Mouse (Mus musculus) lung, embryonic 15.5 days (tissue): ENCODE results near the gene Hspa1l. TPM values are rescaled to one million over a fixed set of nuclear protein-coding genes. Genes with fewer than 3 reads are reported as not detected.
"Not testable (repeated sequence)": the region's sequence is repeated elsewhere in the genome, so short reads cannot be mapped to it uniquely, and the experiment has no call there.

Experiments used
- ATAC-seq: fragments of 200-750 bp; cut with Nextera tagmentation; 2 replicates; pipeline ENCODE4 v1.8.0; 2017; ENCODE audit warnings: moderate number of reproducible peaks, borderline replicate concordance; ENCODE audit not compliant: low FRiP score, low TSS enrichment; ENCODE audit errors: extremely low read depth
- H3K27ac ChIP-seq: fragments of 300-500 bp; sonication (generic); 2 replicates; pipeline ENCODE4 v1.5.1; 2015; ENCODE audit warnings: moderate library complexity, mild to moderate bottlenecking, inconsistent platforms
- H3K27me3 ChIP-seq: fragments of 300-500 bp; sonication (generic); 2 replicates; pipeline ENCODE4 v1.6.1; 2015; ENCODE audit warnings: inconsistent platforms
- H3K36me3 ChIP-seq: fragments of 300-500 bp; sonication (generic); 2 replicates; pipeline ENCODE4 v1.6.1; 2015; ENCODE audit warnings: inconsistent platforms
- H3K4me1 ChIP-seq: fragments of 300-500 bp; sonication (generic); 2 replicates; pipeline ENCODE4 v1.6.1; 2015; ENCODE audit warnings: inconsistent platforms
- H3K4me2 ChIP-seq: fragments of 300-500 bp; sonication (generic); 2 replicates; pipeline ENCODE4 v1.6.1; 2015; ENCODE audit warnings: inconsistent platforms, mild to moderate bottlenecking, moderate library complexity
- H3K4me3 ChIP-seq: fragments of 300-500 bp; sonication (generic); 2 replicates; pipeline ENCODE4 v1.5.1; 2015; ENCODE audit warnings: mild to moderate bottlenecking, inconsistent platforms
- H3K9ac ChIP-seq: fragments of 300-500 bp; sonication (generic); 2 replicates; pipeline ENCODE4 v1.6.1; 2015; ENCODE audit warnings: inconsistent platforms
- H3K9me3 ChIP-seq: fragments of 300-500 bp; sonication (generic); 2 replicates; pipeline ENCODE4 v1.6.1; 2016; ENCODE audit warnings: inconsistent platforms
- WGBS: fragments of 180-500 bp; shearing (Covaris S2); methylation state at CpG from one replicate; pipeline ENCODE4 v1.1.7; 2015; 5-methylcytosine and 5-hydroxymethylcytosine counted together
- polyA plus RNA-seq: library from polyadenylated mRNA; unstranded; fragments of >200 nt; fragmentation: Nextera tagmentation; extraction: Ambion mirVana; gene quantifications from 2 replicates; pipeline ENCODE4 v1.2.1, GENCODE M21; 2015

The Hspa1l gene
- polyA plus RNA-seq, 1 experiment from 2014 or later, result 0.45 TPM

- Histone ChIP-seq H3K4me1 (peaks cover 13% of the 10 kb centered on the region), H3K27ac (no peak overlapping the region), H3K36me3 (peaks cover 18% of the 10 kb centered on the region), H3K4me3 (no peak overlapping the region; the same call in 1 of the 2 replicates), H3K4me2 (peak overlapping the region; percentile 79), H3K9ac (no peak overlapping the region), H3K27me3 (peaks cover 10% of the 10 kb centered on the region), H3K9me3 (no peaks in the 10 kb centered on the region)
- WGBS, result 82% methylated on average over 3 of the region's 3 CpGs
- no peak; the same call in 1 of the 2 replicates for ATAC-seq
Observed at GRCm38 (mm10) chr17:34953258-34953657, 19.2 kb upstream of the Hspa1l start.

GRCm38 (mm10) chr17:34953904-34954303, 18.6 kb upstream of the Hspa1l start:
- H3K27me3 ChIP-seq, result peaks cover 10% of the 10 kb centered on the region
- H3K4me3 ChIP-seq, result no peak overlapping the region
- no peaks in the 10 kb centered on the region for H3K9me3 ChIP-seq
- no peak for ATAC-seq
- H3K36me3 ChIP-seq, result peaks cover 18% of the 10 kb centered on the region
- WGBS, result 89% methylated on average over 4 of the region's 4 CpGs
- no peak overlapping the region for H3K27ac ChIP-seq
- no peak overlapping the region for H3K4me2 ChIP-seq
- H3K9ac ChIP-seq, result no peak overlapping the region
- peaks cover 13% of the 10 kb centered on the region for H3K4me1 ChIP-seq

- H3K4me2 ChIP-seq, result no peak overlapping the region
- H3K36me3 ChIP-seq, result peaks cover 13% of the 10 kb centered on the region
- no peak overlapping the region for H3K9ac ChIP-seq
- ATAC-seq, result no peak
- peaks cover 10% of the 10 kb centered on the region for H3K27me3 ChIP-seq
- WGBS, result 86% methylated on average over 4 of the region's 4 CpGs
- no peak overlapping the region for H3K4me3 ChIP-seq
- no peaks in the 10 kb centered on the region for H3K9me3 ChIP-seq
- peaks cover 11% of the 10 kb centered on the region for H3K4me1 ChIP-seq
- H3K27ac ChIP-seq, result no peak overlapping the region
Observed at GRCm38 (mm10) chr17:34954831-34955230, 17.7 kb upstream of the Hspa1l start.

- Histone ChIP-seq H3K27me3 (peaks cover 10% of the 10 kb centered on the region), H3K4me3 (no peak overlapping the region), H3K9ac (no peak overlapping the region), H3K36me3 (peaks cover 3% of the 10 kb centered on the region), H3K9me3 (no peaks in the 10 kb centered on the region), H3K4me1 (peaks cover 13% of the 10 kb centered on the region), H3K27ac (no peak overlapping the region), H3K4me2 (no peak overlapping the region)
- 68% methylated on average over 3 of the region's 3 CpGs for WGBS
- no peak for ATAC-seq
Observed at GRCm38 (mm10) chr17:34955884-34956283, 16.6 kb upstream of the Hspa1l start.

- H3K9me3 ChIP-seq, result no peaks in the 10 kb centered on the region
- ATAC-seq, result no peak
- H3K4me3 ChIP-seq, result no peak overlapping the region
- no peak overlapping the region for H3K9ac ChIP-seq
- H3K4me2 ChIP-seq, result no peak overlapping the region
- peaks cover 11% of the 10 kb centered on the region for H3K4me1 ChIP-seq
- WGBS, result 27% methylated on average over 1 of the region's 1 CpGs
- H3K27me3 ChIP-seq, result peaks cover 10% of the 10 kb centered on the region
- H3K27ac ChIP-seq, result no peak overlapping the region
- H3K36me3 ChIP-seq, result no peaks in the 10 kb centered on the region
Observed at GRCm38 (mm10) chr17:34956340-34956739, 16.2 kb upstream of the Hspa1l start.

GRCm38 (mm10) chr17:34957291-34957690, 15.2 kb upstream of the Hspa1l start:
- H3K9me3 ChIP-seq, H3K27ac ChIP-seq, H3K4me3 ChIP-seq, H3K27me3 ChIP-seq, H3K36me3 ChIP-seq, ATAC-seq, H3K9ac ChIP-seq: not testable (repeated sequence)
- Histone ChIP-seq H3K4me1 (peaks cover 11% of the 10 kb centered on the region), H3K4me2 (peak overlapping the region; percentile 13; the same call in 1 of the 2 replicates)
- 10% methylated on average over 33 of the region's 40 CpGs for WGBS

GRCm38 (mm10) chr17:34957966-34958365, 14.5 kb upstream of the Hspa1l start:
- not testable (repeated sequence) for H3K9me3 ChIP-seq, H3K4me3 ChIP-seq, H3K36me3 ChIP-seq, H3K27ac ChIP-seq, H3K9ac ChIP-seq, H3K4me2 ChIP-seq, ATAC-seq, H3K27me3 ChIP-seq
- 22% methylated on average over 29 of the region's 40 CpGs for WGBS
- H3K4me1 ChIP-seq, result peaks cover 11% of the 10 kb centered on the region

GRCm38 (mm10) chr17:34958734-34959129, 13.8 kb upstream of the Hspa1l start:
- Histone ChIP-seq H3K4me1 (peaks cover 11% of the 10 kb centered on the region), H3K4me3 (peak overlapping the region; percentile 58), H3K4me2 (peak overlapping the region; percentile 74)
- H3K9ac ChIP-seq, H3K27me3 ChIP-seq, H3K9me3 ChIP-seq, H3K36me3 ChIP-seq, H3K27ac ChIP-seq: not testable (repeated sequence)
- WGBS, result under 1% methylated on average over 25 of the region's 47 CpGs
- ATAC-seq, result peak; percentile 8; the same call in 1 of the 2 replicates

- not testable (repeated sequence) for H3K36me3 ChIP-seq, H3K9me3 ChIP-seq, H3K27me3 ChIP-seq
- H3K4me1 ChIP-seq, result peaks cover 11% of the 10 kb centered on the region
- 1% methylated on average over 29 of the region's 32 CpGs for WGBS
- H3K9ac ChIP-seq, result peak within 1 kb of the TSS; percentile 71
- peak within 1 kb of the TSS; percentile 74 for H3K4me2 ChIP-seq
- H3K27ac ChIP-seq, result peak within 1 kb of the TSS; percentile 99
- ATAC-seq, result peak; percentile 96
- H3K4me3 ChIP-seq, result peak within 1 kb of the TSS; percentile 58
Observed at GRCm38 (mm10) chr17:34959130-34959778, 13.2 kb upstream of the Hspa1l start, which contains the start of gene Hspa1b. TSS of gene Hspa1b (minus strand) at chr17:34959238.

- ATAC-seq, result peak; percentile 23; the same call in 1 of the 2 replicates
- Histone ChIP-seq H3K4me3 (peak overlapping the region; percentile 58), H3K4me1 (peaks cover 11% of the 10 kb centered on the region), H3K4me2 (peak overlapping the region; percentile 74), H3K36me3 (no peaks in the 10 kb centered on the region), H3K27ac (peak overlapping the region; percentile 99), H3K9ac (peak overlapping the region; percentile 71), H3K27me3 (peaks cover 10% of the 10 kb centered on the region), H3K9me3 (no peaks in the 10 kb centered on the region)
- 11% methylated on average over 12 of the region's 12 CpGs for WGBS
Observed at GRCm38 (mm10) chr17:34959881-34960515, 12.5 kb upstream of the Hspa1l start.

GRCm38 (mm10) chr17:34960702-34961493, 11.6 kb upstream of the Hspa1l start:
- Histone ChIP-seq H3K27me3 (peaks cover 6% of the 10 kb centered on the region), H3K27ac (no peak overlapping the region), H3K4me2 (no peak overlapping the region), H3K9ac (no peak overlapping the region), H3K4me1 (peaks cover 11% of the 10 kb centered on the region), H3K4me3 (no peak overlapping the region), H3K36me3 (no peaks in the 10 kb centered on the region), H3K9me3 (no peaks in the 10 kb centered on the region)
- no peak for ATAC-seq

GRCm38 (mm10) chr17:34962125-34962524, 10.4 kb upstream of the Hspa1l start:
- Histone ChIP-seq H3K27me3 (no peaks in the 10 kb centered on the region; the same call in 1 of the 2 replicates), H3K27ac (no peak overlapping the region), H3K4me3 (no peak overlapping the region), H3K36me3 (no peaks in the 10 kb centered on the region), H3K9me3 (no peaks in the 10 kb centered on the region), H3K4me2 (no peak overlapping the region), H3K4me1 (peaks cover 11% of the 10 kb centered on the region), H3K9ac (no peak overlapping the region)
- WGBS, result 23% methylated on average over 3 of the region's 3 CpGs
- no peak for ATAC-seq
